Comparison of ENCODE assay signal across 16 mouse cellular contexts in genomic region chr9:77766218-77766617, GRCm38 (mm10). TPM values are rescaled to one million over a fixed set of nuclear protein-coding genes. Genes with fewer than 3 reads are reported as not detected.
DNase-seq lines count a peak whose midpoint lies in the region; ATAC-seq and TF ChIP-seq lines count a peak whose summit lies in the region.
"Had no signal": no experiment of that assay in that cellular context is flagged by ENCODE, and none has a peak within 500 bp of the region (broad histone marks: within the 10 kb centered on the region; RNA-seq: fewer than 3 reads in every experiment).

No protein-coding gene starts in this region.

- no peak for TF ChIP-seq CTCF in kidney, adult 2 months (conservative IDR thresholded peaks at IDR 0.05; ENCODE audit: insufficient read depth, insufficient read length, low read depth, low read length)

- TF ChIP-seq POLR2A in kidney, adult 2 months (IDR thresholded peaks at IDR 0.05; ENCODE audit: low read depth, low read length): no peak

- no peak overlapping the region for H3K4me3 ChIP-seq in kidney, adult 2 months (ENCODE audit: insufficient read depth, low read depth, low read length)
- H3K4me3 ChIP-seq in megakaryocyte, embryonic 14.5 days (replicated peaks): peak overlapping the region; percentile 2
- H3K4me3 ChIP-seq: forebrain, embryonic 13.5 days; heart, embryonic 12.5 days; hindbrain, embryonic 15.5 days had no signal

- H3K4me1 ChIP-seq in kidney, adult 2 months (ENCODE audit: control insufficient read depth, insufficient read depth, low read length): peaks cover 18% of the 10 kb centered on the region
- peaks cover 7% of the 10 kb centered on the region; the same call in 1 of the 2 replicates for H3K4me1 ChIP-seq in megakaryocyte, embryonic 14.5 days
- H3K4me1 ChIP-seq: heart, embryonic 12.5 days had no signal

- peaks cover 6% of the 10 kb centered on the region for H3K9me3 ChIP-seq in megakaryocyte, embryonic 14.5 days
- H3K9me3 ChIP-seq: forebrain, embryonic 13.5 days; heart, embryonic 12.5 days; hindbrain, embryonic 15.5 days had no signal

- 63% methylated on average over 8 of the region's 8 CpGs for WGBS in kidney, adult 2 months

- no peaks in the 10 kb centered on the region; the same call in 1 of the 2 replicates for H3K36me3 ChIP-seq in kidney, adult 2 months (ENCODE audit: control insufficient read depth, insufficient read depth, low read length)
- H3K36me3 ChIP-seq in megakaryocyte, embryonic 14.5 days (replicated peaks; ENCODE audit: low read length): peaks cover 93% of the 10 kb centered on the region
- H3K36me3 ChIP-seq: hindbrain, embryonic 15.5 days had no signal

- H3K27ac ChIP-seq in kidney, adult 2 months (ENCODE audit: insufficient read depth, low read depth, low read length): peak overlapping the region; percentile 5; the same call in 1 of the 2 replicates
- H3K27ac ChIP-seq: forebrain, embryonic 13.5 days; hindbrain, embryonic 15.5 days had no signal

- H3K27me3 ChIP-seq in kidney, adult 2 months (replicated peaks; ENCODE audit: control insufficient read depth, insufficient read depth, low read length): no peaks in the 10 kb centered on the region
- H3K27me3 ChIP-seq in megakaryocyte, embryonic 14.5 days (replicated peaks): no peaks in the 10 kb centered on the region
- H3K27me3 ChIP-seq: forebrain, embryonic 13.5 days; heart, embryonic 12.5 days; hindbrain, embryonic 15.5 days had no signal

- peak; percentile 65 for DNase-seq in kidney, adult 2 months
- no peak for DNase-seq in kidney, adult 11 months
- peak; percentile 37 to 48 for DNase-seq in kidney, postnatal 36 days
- no peak for DNase-seq in kidney, postnatal 10 days
- DNase-seq: adrenal gland, adult 2 months; adrenal gland, postnatal 25 days; cerebellum, adult 18-20 months; cerebellum, adult 9-11 months; cerebellum, postnatal 36 days; forebrain, postnatal 0 days; heart, postnatal 36 days had no signal

- no peak for ATAC-seq in megakaryocyte, adult 5-6 weeks (ENCODE audit: poor library complexity, severe bottlenecking)
- ATAC-seq: forebrain, embryonic 13.5 days; forebrain, postnatal 0 days had no signal

RNA-seq across cellular contexts. Expression of gene Gclc, which starts 11.9 kb away (rescaled TPM):
- 88.7 and 99.9 TPM in 2 replicates for polyA plus RNA-seq in kidney, adult 2 months (2012; rRNA removed)
- polyA plus RNA-seq in megakaryocyte, embryonic 14.5 days (2012; ENCODE audit: insufficient read depth, low replicate concordance): 2.3 and 9.1 TPM in 2 replicates
- total RNA-seq in megakaryocyte, adult 5-6 weeks (2015): 21.9 and 25.7 TPM in 2 replicates
- 24.7 and 28.5 TPM in 2 replicates for total RNA-seq in megakaryocyte, adult 5-6 weeks (2017)

Comparison
In these comparisons a context has a peak if more than half of its experiments do, and no peak if none do; other contexts are left out.
1. DNase-seq: peak in kidney, adult 2 months (single experiment) and kidney, postnatal 36 days (2 of 2); none in kidney, adult 11 months (single experiment) and kidney, postnatal 10 days (single experiment).